Mouse (Mus musculus) thymus, postnatal 25 days (tissue): ENCODE data around the gene Acvr1b.
A peak's percentile ranks its signal among the peaks of the same experiment; 100 is the strongest.

ENCODE experiments used
- DNase-seq: peaks from one replicate; pipeline ENCODE4 v3.0.0; 2022

Gene Acvr1b

DNA sequence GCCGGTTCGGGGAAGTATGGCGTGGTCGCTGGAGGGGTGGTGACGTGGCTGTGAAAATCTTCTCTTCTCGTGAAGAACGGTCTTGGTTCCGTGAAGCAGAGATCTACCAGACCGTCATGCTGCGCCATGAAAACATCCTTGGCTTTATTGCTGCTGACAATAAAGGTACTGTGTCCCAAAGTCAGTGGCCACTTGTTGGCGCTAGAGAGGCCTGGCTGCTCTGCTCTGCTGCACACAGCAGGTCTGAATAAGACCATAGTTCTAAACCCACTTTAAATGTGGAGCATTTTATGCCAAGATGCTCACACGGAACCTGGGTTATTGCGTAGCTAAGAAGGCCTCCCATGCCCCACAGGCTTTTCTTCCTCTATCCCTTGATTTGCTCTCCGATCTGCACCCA lies 25.0 kb downstream of the Acvr1b start:
- no peak for DNase-seq

GRCm38 (mm10) chr15:101200777-101201295 lies 27.0 kb downstream of the Acvr1b start:
- no peak for DNase-seq

DNA sequence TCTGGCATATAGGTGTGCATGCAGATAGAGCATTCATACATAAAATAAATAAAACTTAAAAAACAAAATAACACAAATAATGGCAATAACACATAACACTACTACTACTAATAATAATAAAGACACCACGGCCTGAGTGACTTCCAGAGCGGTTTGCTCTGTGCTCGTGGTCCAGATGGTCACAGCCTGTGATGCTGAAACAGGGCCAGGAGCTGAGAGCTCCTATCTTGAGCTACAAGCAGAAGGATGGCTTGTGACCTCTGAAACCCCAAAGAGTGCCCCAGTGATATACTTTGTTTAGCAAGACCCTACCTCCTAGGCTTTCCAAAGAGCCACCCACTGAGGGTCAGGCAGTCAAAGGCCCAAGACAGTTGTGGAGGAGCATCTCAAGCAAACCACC lies 27.5 kb downstream of the Acvr1b start:
- no peak for DNase-seq

GRCm38 (mm10) chr15:101203673-101204072 lies 29.8 kb downstream of the Acvr1b start:
- DNase-seq, result no peak

- no peak for DNase-seq
Measured at GRCm38 (mm10) chr15:101204781-101205180, 30.9 kb downstream of the Acvr1b start.

DNA sequence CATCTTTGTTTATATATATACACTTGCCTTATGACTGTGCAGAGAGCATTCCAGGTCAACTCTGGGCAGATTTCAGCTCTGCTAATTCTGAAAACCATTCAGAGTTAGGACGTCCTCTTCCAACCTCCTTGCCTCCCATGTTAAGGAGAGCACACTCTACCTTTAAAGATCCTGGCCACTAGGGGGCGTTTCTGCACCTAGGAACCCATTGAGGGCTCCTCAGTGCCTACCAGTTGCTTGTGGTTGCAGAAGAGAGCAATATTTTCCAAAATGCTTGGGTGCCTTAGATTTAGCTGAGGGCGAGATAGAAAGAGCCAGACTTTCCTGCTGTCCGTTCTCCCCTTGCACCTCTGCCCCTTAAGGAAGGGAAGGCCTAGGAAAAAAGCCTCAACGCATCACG lies 36.4 kb downstream of the Acvr1b start:
- peak; percentile 74 for DNase-seq

DNA sequence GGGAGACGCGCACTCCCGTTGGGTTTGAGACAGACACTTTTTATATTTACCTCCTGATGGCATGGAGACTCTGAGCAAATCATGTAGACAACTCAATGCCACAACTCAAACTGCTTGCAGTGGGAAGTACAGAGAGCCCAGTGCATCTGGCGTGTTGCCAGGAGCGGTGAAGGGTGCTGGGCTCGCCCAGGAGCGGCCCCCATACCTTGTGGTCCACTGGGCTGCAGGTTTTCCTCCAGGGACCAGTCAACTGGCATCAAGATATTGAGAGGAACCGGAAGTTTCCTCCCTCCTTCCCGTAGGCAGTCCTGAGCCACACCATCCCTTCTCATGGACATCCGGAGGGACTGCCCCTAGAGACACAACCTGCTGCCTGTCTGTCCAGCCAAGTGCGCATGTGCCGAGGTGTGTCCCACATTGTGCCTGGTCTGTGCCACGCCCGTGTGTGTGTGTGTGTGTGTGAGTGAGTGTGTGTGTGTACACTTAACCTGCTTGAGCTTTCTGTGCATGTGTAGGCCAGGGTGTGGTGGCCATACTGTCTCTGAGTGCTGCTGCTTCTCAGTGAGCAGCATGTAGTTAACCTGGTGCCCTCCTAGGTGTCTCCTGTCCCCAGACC lies 37.2 kb downstream of the Acvr1b start:
- no peak for DNase-seq

DNA sequence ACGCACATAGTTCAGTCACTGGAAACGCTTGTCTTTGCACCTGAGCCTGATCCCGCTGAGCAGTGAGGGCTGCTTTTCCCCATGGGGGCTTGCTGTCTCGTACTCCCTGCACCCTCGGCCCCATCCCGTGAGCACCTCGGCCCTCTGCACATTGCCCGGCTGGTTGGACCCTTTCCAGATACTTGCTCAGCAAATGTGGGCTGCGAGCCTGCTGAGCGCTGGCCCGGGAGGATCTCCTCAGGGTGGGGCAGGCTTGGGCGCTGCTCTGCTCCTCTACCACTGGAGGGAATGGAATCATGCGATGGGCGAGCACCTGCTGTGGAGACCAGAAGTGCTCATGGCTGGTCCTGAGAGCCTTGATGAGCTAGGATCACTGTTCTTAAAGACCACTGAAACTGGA lies 38.6 kb downstream of the Acvr1b start:
- no peak for DNase-seq

GRCm38 (mm10) chr15:101215136-101215535 lies 41.3 kb downstream of the Acvr1b start:
- no peak for DNase-seq

DNA sequence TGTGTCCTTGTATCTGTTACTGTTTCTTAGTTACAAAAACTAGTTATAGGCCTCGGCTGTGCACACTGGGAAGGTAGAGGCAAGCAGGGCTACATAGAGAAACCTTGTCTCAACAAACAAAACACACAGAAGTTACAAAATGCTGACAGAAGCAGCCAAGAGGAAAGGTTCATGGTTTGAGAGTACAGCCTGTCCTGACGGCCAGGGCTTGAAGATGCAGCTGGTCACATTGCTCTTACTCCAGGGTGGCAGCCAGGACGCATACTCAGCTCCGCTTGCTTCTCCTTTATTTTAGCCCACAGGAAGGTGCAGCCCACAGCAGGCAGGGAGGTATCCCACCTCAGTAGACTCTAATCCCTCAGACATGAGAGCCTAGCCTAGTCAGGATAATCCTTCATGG lies 42.2 kb downstream of the Acvr1b start:
- no peak for DNase-seq

DNA sequence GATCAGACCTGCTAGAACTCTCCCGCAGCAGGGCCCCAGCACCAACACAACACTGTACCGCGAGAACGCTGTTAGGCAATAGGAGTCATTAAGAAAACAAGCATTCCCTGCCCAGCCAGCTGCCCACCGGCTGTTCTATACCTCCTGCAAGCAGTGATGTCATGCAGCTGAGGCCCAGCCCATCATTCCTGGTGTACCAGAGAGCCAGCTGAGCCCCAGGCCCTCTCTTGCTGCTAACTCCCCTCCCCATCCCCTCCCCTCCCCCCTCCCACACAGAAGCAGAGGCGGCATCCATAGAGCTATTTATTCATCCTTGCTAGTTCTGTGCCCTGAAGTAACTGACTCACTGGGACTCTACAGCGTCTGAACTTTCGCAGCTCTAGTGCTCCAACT lies 47.0 kb downstream of the Acvr1b start:
- no peak for DNase-seq

DNA sequence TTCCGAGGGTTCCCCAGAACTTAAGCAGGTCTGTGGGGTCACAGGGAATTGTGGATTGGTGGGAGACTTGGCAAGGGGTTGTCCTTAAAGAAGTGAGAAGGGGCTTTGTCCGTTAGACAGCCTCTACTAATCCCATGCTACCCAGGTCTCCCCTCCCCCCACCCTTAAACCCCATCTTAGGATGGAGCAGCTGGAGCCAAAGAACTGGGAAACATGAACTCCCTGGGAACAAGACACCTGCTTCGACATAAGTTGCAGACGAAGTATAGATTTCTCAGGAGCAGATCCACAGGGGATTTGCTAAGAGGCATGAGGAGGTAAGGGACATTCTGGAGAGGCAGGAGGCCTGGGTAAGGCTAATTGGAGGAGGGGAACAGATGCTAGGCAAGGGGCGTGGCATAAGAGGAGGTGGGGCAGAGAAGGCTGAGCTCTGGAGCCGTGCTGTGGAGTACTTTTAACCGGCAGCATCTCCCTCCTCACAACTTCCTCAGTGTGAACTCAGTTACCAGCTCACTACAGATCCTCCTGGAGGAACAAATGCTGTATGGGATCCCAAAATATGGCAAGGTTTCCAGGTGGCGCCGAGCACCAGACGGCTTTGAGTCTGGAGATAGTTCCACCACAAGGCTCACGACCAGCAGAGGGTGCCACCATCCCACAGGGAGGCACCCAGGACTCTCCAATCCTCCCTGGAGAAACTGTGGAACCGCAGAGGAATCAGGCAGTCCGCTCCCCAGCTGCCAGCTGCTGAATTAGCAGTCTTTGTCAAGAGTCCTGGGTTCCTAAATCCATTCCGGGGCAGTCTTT lies 47.6 kb downstream of the Acvr1b start:
- peak; percentile 78 for DNase-seq

DNA sequence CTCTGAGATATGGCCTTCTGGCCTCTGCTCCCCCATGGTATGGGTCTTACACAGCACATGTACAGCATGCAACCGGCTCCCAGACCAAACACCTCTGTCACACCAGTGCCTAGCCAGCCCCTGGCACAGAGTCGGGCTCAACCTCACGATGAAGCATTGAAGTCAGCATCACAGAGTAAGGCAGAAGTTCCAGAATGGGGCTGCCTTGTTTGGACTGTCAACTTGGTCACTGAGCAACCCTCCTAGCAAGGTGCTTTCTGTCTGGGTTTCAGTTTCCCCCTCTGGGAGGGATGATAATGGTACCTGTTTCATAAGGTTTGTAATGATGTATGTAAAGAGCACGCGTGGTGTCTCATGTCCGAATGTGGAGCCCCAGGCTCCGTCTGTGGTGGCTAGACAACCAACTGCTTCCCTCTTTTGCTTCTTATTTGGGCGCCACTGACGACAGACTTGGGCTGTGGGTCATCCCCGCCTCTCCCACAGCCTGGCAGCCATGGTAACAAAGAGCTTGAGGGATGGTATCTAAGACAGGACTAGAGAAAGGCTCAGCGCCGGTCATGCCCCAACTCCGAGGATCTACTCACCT lies 49.1 kb downstream of the Acvr1b start:
- no peak for DNase-seq

GRCm38 (mm10) chr15:101223596-101223995 lies 49.7 kb downstream of the Acvr1b start:
- no peak for DNase-seq

GRCm38 (mm10) chr15:101224006-101224906 lies 50.4 kb downstream of the Acvr1b start, which contains the start of gene Grasp:
Gene Grasp, plus strand, starts transcription at chr15:101224188.
- DNase-seq, result peak; percentile 82

GRCm38 (mm10) chr15:101224977-101225376 lies 51.1 kb downstream of the Acvr1b start:
- DNase-seq, result no peak

DNA sequence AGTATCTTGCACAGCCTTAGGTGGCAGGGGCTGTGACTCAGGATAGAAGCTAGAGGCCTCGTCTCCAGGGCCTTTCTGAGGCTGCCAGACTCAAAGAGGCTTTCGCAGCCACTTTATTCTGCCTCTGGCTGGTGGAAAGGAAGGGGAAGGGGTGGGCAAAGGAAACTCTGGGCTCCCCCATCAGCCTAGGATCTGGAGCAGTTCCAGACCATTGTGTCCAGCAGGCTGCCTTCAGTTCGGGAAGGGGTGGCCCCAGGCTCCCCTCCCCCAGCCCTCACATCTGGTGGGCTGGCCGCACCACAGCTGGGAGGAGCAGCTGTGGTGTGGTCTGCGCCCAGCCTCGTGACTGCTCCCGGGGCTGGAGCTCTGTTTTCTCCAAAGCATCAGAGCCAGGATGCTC lies 54.1 kb downstream of the Acvr1b start:
- DNase-seq, result no peak

GRCm38 (mm10) chr15:101228866-101229590 lies 55.2 kb downstream of the Acvr1b start:
- no peak for DNase-seq

GRCm38 (mm10) chr15:101230503-101230902 lies 56.6 kb downstream of the Acvr1b start:
- no peak for DNase-seq

DNA sequence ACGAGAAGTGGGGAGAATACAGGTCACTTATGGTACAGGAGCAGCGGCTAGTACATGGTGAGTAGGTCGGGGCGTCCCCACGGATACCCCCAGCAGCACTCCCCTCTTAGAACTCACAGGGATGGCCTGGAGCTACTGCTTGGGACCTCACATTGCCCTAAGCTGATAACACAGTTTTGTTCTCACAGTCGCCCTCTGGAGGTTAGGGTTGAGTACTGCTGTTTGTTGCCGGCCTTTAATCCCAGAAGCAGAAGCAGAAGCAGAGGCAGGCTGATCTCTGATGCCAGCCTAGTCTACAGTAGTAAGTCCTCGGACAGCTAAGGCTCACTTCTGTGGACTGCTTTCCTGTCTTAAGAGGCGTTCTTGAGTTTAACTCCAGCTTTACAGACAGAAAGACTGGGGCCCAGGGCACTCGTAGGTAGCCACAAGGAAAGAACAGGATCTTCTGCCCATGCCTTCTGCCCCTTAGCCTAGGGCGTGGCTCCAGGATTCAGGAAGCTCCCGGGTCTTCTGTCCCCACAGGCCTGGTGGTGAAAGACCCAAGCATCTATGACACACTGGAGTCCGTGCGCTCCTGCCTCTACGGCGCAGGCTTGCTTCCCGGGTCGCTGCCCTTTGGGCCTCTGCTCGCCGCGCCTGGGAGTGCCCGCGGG lies 57.3 kb downstream of the Acvr1b start:
- DNase-seq, result no peak

- DNase-seq, result no peak
Measured at GRCm38 (mm10) chr15:101231648-101232180, 57.8 kb downstream of the Acvr1b start.
